Mouse (Mus musculus) layer of hippocampus, postnatal 10 days (tissue): Measurements from ENCODE around the gene Ccp110. TPM values are rescaled to one million over a fixed set of nuclear protein-coding genes. Genes with fewer than 3 reads are reported as not detected.

Experiments
- DNase-seq, 2 experiments: peaks; one replicate each; pipeline ENCODE4 v3.0.0; 2021; ENCODE audit warnings: low spot score in 2 of 2
- long read RNA-seq: library from polyadenylated mRNA; stranded (forward); transcript quantifications from one replicate; pipeline ENCODE4 v2.0.0, GENCODE M21; 2023
- total RNA-seq, 2 experiments: library from RNA; stranded (reverse); gene quantifications; 2 replicates each; pipeline ENCODE4 v1.2.3; 2021

The Ccp110 gene
- total RNA-seq, result 10 to 100 TPM; 31.5 to 34.1 TPM
- long read RNA-seq, partial matches to known transcripts, result 0 of 2 reads
- long read RNA-seq, other reads (novel, unspliced or antisense), result 2 of 2 reads

DNA sequence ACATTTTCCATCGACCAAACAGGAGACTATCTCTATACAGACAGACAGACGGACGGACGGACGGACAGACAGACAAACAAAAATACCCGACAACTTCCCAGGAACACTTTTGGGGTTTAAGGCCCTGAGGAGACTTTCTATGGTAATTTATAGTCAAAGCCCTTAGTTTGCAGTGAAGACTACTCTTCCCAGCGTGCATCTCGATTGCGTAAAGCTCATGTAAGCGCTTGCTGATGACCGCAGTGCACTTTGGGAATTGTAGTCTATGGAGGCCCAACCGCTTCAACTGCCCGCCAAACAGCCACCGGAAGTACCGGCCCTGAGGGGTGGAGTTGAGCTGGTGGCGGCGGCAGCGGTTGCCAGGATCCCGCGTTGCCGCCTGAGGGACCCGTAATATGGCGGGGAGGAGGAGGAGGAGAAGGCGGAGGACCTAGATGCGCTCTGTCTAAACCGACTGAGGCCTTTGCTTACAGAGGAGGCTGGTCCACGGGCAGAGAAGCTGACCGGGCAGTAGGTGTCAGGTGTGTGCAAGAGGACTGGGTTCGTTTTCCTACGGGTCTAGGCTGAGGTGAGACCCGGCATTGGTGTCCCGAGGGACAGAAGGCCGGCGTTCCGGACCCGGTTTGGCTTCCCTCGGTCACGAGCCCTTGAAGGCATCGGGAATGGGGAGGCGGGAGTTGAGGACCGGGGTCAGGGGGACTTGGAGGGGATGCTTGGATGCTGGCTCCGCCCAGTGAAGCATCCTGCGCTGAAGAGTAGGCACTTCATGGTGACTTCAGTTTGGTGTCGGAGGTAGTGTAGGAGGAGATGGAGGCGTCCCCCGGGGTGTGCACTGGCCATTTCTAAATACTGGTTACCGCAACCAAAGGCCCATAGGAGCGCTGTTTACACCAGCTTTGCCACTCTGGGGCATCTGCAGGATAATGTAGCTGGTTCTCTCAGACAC, at the start of gene Ccp110:
Gene Ccp110 (plus strand): TSS at position 325 of the 946 bp plus-strand sequence.
- DNase-seq, result peak; percentile 84 to 92

DNA sequence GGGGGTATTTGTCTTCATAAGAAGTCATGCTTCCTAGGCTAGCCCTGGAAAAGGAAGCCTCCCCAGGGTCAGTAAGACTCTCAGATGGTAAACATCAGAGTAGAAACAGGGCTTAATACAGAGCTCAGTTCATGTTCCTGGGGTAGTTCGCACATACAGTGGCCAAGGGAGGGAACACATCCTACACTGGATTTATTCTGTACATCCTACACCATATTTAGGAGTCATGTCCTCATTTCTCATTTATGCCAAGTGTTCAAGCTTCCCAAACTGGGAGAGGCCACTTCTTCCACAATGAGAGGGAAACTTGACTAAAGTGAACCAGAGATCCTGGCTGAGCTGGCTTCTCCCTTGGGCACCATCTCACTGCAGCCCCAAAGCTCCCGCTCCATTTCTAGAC, 44.6 kb upstream of the Ccp110 start:
- DNase-seq, result no peak

DNA sequence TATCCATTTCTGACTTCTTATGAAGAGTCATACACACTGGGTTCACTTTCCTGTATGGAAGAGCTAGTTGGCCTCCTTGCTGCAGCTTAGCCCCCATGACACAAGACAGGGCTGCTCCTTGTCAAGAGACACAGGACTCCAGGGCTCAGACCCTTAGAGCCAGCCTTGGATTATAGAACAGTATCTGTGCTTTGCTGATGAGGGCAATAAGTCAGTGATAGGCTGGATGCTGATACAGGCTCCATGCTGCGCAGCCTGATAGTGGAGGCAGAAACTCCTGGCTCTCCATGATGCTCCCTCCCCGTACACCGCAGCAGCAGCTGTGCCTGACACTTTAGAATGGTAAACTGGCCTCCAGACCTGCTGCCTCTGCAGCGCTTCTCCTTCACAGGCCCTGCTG, 42.2 kb upstream of the Ccp110 start:
- no peak for DNase-seq

DNA sequence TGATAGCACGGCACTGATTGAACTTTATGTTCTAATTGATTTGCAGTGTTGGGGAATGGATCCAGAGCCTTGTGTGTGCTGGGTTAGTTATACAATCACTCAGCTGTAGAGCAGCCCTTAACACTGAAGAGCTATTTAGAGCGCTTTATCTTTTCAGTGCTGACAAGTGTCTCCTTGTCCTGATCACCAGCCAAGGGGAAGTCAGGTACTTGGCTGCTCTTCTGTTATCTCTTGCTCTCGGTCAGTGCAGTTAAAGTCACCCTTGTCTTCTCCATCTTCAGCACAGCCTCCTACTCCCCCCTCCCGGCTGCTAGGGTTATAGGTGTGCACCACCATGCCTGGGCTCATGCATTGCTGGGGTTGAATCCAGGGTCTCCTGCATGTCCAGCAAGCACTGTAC, 35.5 kb upstream of the Ccp110 start:
- no peak for DNase-seq

DNA sequence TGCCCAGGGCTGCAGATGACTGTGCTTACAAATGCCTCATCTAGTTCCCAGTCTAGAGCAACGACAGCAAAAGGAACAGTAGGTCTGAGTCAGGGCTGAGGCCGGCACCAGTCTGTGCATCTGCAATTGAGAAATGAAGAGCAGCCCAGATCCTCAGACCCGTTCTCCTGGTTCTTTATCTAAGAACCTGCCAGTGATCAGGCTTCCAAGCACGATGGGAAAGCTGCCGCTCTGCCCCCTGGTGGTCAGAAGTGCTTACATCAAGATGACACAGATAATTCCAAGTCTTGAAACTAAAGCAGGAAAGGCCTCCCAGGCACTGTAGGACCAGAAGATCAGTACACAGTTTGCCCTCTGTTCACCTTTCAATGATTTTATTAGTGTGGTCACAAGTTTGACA, 24.2 kb upstream of the Ccp110 start:
- peak; percentile 93 to 94 for DNase-seq

DNA sequence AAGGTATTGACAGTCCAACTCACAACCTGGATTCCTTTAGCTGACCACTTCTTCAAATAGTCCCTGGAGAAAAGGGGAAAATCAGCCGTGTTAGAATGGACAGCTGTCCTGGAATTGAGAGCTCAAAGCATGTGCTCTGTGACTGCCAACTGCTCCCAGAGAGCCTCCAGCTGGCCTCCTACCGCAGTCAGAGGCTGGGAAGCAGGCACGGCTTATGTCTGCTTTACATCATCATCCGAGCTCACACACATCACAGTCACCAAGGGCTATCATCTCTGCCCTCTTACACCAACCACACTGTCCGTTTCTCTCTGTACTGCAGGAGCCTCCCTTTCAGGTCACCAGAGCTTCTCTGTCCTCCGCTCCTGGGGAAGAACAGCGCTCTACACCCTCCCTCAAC, 23.3 kb upstream of the Ccp110 start:
- DNase-seq, result peak; percentile 42 to 52

DNA sequence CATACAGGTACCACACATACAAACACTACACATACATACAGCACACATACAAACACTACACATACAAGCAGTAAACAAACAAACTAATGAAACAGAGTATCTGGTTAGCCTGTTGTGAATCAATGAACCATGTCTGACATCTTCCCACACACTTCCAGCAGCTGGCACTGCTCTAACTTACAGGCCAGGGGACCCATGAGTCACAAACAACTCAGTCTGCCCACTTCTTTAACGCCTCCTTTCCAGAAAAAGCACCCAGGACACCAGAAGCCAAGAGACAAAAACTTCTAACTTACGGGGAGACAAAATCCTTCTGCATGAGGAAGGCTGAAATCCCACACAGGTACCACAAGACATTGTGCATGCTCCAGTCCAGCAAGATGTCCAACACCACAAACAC, 21.1 kb upstream of the Ccp110 start:
- no peak for DNase-seq

DNA sequence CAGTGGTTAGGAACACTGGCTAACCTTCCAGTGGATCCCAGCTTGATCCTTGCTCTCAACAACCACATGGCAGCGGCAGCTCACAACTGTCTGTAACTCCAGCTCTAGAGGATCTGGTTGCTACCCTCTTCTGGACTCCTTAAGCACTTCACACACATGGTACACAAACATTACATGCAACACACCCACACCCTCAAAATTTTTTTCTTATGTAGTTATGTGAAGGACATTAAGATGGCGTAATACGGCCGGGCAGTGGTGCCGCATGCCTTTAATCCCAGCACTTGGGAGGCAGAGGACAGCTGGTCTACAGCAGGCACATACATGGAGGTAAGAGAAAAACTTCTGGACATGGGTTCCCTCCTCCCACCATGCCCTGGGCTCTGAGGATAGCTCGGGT, 16.2 kb upstream of the Ccp110 start:
- no peak for DNase-seq

DNA sequence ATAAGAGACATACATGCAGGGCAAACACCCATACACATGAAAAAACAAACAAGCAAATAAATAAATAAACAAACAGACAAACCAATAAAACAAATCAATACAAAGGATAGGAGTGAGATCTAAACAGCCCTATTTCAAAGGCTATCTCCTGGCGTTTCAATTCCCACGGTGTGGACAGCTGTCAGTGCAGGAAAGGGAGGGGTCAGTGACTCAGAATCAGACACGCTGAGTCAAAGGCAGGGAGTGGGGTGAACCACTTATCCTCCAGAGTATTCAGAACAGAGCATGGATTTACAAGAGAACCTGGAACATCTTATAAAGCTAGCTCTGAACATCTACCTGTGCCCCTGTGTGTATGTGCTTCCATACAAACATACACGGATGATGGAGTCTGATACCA, 15.2 kb upstream of the Ccp110 start:
- no peak for DNase-seq

DNA sequence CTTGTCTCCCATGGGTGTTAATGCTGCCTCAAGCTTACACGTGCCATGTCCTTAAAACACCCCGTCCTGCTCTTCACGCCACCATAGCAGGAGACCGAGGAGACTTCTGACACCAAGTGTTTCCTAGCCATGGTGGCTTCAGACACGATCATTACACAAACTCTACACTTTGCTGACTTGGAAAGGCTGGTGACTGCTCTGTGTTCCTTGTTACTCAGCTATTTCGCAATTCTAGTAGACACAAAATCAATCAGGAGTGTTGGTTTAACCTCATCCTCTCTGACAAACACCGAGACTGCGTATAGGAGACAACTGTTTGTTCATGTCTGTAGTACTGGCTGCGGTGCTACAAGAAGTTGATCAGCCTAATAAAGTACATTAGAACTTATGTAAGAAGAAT, 13.5 kb upstream of the Ccp110 start:
- no peak for DNase-seq

DNA sequence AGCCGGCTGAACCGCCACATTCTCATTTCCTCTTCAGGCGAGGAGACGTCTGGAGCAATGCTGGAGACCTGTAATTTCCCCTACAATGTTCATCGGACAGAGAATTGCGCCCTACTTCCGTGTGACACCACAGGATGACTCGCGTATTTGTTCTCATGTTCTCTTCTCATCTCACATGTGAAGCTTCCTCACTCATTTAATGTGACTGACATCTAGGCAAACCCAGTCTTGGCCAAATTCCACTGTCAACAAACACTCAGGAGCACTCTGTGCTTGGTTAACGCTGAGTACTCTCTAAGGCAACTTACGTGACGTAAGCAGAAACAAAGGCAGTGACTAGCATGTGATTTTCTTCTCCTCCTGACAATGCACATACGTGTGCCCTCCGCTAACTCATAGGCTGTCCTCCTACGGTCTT, 9.2 kb upstream of the Ccp110 start:
- no peak for DNase-seq

DNA sequence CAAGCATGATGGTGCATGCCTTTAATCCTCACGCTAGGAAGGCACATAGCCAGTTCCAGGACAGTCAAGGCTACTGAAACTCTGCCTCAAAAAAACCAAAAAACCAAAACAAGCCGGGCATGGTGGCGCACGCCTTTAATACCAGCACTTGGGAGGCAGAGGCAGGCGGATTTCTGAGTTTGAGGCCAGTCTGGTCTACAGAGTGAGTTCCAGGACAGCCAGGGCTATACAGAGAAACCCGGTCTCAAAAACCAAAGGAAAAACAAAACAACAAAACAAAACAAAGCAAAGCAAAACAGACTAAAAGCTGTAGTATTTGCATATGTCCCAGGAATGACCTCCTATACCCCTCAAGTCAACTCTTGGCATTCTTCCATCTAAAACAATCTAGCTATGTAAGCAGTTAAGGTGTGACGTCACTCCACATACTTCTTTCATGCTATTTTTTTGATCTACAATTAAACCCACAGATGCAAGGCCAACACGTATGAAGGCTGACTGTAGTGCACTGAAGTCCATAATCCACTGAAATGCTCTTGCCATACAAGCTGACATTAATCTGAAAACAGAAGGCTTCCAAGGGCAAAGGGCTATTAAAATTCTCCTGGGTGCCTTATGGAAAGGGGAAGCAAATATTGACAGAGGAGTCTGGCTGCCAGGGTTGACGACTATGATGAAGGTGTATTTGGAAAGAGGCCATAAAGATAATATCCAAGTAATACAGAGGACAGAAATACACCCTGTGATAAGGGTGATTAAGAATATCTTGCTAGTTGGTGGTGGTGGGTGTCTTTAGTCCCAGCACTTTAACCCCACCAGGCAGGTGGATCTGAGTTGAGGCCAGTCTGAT, 8.1 kb upstream of the Ccp110 start:
- no peak for DNase-seq

DNA sequence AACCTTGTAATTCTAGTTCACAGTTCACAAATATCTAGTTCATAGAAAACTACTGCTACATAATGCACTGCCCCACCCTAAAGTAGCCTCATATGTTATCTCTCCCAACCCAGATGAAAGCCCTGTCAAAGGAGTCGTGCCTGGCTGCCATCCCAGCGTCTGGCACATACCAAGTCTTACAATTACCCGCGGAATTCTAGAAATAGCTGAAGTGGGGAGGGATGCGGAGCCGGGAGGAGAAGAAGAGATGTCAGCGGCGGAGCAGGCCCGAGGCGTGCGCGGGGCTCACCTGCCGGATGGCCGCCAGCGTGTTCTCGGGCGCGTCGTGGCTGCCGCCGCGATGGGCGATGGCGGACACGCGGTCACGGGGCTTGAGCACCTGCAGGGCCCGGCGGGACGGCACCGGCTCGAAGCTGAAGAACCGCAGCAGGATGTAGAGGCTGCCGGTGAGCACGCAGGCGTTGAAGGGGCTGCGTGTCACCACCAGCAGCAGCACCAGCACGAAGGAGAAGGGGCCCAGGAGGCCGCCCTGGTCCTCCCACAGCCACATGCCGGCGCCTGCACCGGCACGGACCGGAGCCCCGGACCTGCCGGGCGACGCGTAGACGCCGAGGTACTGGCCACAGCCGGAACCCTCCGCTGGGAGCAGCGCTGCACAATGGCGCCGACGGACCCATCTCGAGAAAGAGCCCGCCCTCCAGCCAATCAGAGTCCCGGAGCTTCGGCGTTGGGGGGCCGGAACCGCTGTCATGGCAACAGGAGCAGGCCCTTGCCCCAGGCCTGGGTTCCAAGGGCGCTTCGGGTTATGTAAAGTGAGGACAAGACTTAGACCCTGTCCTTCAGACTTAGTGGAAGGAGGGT, 7.0 kb upstream of the Ccp110 start, which contains the start of gene Gde1:
Gene Gde1 (minus strand): TSS at position 678 of the 861 bp plus-strand sequence.
- DNase-seq, result peak; percentile 91 to 93

DNA sequence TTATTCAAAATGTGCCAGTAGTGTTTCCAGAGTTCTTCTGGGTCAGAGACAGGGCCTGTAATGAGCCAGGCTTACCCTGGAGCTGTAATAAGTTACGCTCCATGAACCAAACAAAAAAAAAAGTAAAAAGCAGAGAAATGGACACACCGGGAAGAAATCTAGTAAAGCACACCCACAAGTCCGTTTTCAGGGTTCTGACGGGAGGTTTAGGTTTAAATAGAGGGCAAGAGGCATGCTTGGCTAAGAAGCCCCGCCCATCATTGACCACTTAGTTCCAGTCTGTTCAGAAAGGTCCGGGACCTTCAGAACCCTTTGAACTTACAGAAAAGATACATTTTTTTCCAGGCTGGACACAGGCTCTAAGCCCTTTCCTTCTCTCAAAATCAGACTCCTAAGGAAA, 6.3 kb upstream of the Ccp110 start:
- no peak for DNase-seq

DNA sequence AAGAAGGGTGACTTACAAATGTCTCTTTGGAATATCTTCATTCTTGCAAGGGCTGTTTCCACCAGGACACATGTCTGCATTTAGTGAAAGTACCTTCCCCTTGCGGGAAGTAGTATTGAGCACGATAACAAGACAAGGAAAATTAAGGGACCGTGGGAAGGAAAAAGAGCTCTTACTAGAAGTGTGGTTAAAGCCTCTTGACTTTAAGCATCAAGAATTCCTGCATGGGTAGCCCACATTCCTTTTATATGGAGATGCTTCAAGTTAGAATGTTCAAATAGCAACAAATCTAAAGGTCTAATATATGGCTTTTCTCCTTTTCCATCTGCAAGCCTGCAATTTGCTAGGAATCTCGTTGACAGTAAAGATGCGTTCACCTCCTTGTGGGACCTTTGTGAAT, 5.9 kb upstream of the Ccp110 start:
- DNase-seq, result no peak

DNA sequence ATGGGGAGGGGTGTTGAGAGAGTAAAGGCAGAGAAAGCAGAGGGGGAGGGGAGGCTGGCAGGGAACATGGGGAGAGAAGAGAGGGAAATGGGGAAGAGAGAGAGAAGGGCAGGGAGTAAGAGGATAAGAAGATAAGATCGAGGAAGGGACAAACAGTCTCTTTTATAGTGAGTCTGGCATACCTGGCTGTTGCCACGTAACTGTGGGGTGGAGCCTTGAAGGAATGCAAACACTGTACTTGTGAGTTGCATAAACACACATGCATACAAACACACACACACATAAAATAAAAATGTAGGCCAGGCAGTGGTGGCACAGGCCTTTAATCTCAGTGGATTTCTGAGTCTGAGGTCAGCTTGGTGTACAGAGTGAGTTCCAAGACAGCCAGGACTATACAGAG, 5.1 kb upstream of the Ccp110 start:
- DNase-seq, result no peak

DNA sequence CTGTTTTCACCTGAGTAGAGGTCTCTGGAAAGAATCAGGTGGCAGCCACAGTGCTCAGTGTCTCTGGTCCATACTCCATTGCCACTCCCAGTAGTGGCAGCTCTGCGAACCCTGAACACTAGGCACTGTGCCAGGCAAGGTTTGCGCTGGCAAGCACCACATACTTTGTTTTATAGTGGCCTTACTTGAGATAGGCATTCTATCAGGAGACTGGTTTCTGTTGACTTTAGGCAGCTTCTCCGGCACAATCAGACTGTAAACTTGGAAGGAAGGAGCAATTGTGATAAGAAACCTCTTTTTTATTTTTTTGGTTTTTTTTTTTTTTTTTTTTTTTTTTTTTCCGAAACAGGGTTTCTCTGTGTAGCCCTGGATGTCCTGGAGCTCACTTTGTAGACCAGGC, 4.3 kb upstream of the Ccp110 start:
- no peak for DNase-seq

DNA sequence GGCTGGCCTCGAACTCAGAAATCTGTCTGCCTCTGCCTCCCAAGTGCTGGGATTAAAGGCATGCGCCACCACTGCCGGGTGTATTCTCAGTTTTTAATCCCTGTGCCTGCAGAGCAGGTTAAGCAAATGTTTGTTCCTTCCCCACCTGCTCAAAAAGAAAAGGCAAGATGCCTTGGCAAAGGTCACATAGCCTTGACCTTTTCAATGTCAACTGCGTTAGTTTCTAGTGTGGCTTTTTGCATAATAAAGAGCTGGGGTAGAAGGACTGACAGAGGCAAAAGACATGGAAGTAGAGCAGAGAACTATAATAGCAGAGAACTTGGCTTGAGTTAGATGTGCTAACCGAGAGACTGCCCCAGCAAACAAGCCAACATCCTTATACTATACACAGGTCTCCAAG, 1.6 kb upstream of the Ccp110 start:
- DNase-seq, result no peak

DNA sequence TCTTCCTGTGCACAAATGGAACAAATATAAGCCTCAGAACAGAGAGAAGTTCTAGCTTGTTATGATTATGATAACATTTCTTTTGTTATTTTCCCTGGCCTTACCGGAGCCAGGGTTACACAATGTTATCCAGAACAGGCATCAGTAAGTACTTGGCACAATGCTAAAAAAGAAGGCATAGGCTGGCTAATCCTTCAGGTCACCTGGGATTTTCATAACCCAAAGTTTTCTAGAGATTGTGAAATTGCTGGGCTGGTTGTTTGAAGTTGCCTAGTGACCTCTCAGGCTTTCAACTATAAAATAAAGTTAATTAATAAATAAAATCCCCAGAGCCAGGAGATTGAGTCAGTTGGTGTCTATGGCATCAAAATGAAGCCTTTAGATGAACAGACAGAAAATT, 2.5 kb downstream of the Ccp110 start:
- DNase-seq, result no peak

DNA sequence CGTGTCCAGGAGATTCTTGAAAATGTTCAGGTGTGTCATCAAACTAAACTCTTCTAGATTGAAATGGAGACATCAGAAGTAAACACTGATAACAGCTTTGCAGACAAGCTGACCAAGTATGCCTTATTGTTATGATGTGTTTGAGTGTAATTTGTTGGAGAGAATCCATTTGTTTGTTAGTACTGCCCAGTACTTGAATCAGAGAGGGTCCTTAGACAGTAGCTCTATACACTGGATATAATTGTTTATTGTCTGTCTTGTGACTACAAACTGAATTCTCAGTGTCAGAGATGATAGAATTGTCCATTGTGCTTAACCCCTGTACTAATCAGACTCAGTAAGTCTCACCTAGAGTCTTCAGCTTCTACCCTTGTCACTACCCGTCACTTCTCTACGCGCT, 5.7 kb downstream of the Ccp110 start:
- no peak for DNase-seq

DNA sequence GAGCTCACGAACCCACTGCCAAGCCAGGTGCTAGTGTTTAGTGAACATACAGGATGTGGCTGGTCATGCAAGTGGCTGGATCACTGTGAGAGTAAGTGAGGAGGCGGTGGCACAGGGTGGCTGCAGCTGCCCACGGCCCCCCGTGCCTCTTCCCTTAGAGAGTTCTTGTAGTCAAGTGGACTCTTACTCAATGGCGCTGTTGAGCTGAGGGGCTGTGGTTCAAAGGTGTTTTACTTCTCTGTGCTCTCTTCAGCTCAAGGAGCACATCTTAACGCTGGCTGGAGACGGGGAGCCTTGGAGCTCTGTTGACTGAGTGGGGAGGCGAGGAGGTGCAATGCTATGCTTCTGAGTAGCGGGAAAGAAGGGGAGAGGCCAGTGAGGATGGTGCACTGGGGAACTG, 11.6 kb downstream of the Ccp110 start:
- no peak for DNase-seq
